Mouse (Mus musculus): ENCODE measurements at regions not wholly inside any gene's neighbourhood (a gene's known extent, or its start where the extent isn't known, plus 50 kb on each side); places are given as distances from the start of the nearest gene placed in this dataset.

DNA sequence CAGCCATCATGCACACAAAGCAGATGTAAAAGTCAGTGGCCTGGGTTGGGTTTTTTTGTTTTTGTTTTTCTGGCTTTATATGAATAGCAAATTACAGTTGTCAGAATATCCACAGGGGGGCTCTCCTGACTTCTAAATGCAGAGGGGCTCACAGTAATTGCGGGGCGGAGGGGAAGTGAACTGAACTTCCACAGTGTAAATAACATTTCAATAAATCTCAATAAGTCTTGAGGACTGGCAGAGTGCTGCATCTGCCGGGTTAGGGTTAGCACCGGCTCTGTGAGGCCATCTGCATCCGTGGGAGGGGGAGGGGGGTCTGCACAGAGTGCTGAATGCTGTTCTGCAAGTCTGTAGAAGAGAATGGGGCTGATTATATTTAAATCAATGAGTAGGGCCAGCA lies 50.3 kb upstream of the Arl4c start:
- peak; percentile 70 for DNase-seq (ENCODE audit: low read depth, low spot score)

DNA sequence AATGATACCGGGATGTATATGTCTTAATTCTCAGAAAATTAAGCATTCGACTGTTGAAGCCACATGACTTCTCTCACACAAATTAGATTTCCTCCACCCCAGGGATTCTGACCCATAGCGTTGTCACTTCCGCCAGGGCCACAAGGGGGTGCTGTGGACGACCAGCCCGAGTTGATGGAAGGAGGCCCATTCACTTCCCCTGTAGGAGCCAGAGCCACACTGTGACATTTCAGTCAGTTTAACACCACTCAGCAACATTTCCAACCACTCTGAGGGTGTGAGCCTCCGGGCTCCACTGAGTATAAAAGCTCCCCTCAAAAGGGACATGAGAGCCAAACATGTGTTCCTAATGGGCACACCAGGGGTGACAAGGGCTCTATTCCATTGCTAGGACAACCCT lies 54.6 kb upstream of the Arl4c start:
- DNase-seq (ENCODE audit: low read depth, low spot score): peak; percentile 85

DNA sequence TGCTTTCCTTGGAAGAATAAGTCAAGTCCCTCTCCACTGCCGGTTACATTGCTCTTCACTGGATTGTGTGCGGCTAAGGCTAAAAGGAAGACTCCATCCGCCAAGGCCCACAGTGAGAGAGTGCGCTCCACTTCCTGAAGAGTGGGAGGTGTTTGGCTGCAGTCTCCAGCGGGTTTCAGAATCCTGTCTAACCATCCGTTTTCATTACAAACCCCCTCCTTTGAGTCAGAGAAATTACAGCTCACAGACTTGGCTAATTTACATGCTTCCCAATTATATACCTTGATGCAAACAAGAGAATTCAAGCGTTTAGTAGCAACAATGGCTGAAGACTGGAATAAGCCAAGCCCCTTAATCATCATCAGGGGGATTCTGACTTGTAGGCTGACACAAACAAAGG lies 55.1 kb upstream of the Arl4c start:
- DNase-seq (ENCODE audit: low read depth, low spot score): peak; percentile 44

DNA sequence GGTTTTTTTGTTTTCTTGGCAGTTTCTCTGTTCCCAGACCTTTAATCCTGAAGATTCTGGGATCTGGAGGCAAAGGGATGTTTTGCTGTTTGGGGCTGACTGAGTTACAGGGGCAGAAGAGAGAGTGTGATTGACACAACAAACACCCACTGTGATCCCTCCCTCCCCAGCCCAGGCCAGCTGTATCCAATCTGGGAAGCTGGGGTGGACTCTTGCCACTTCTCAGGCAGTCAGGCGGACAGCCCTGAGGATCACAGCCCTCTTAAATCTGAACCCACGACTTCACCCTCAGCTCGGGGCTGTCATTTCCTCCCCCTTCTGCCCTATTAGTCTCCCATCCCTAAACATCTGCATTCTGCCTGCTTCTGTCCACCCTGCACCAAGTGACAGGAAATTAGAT lies 55.7 kb upstream of the Arl4c start:
- DNase-seq (ENCODE audit: low read depth, low spot score): no peak

DNA sequence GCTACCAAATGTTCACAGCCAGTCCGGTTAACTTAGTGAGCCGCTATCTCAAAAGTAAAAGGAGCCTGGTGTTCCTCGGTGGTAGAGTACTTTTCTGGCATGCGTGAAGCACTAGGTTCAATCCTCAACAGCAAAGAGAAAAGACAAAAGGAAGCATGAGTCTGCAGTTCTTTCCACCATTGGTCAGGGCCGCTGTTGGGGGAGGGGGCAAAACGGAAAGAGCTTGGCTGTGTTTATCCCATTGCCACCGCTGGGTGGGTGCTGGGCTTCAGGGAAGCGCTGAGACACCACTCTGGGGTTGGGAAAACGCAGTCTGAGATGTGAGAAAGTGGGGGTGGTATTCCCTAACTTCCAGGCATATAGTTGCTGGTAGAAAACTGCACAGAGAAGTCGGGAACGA lies 58.6 kb upstream of the Arl4c start:
- peak; percentile 90 for DNase-seq (ENCODE audit: low read depth, low spot score)

DNA sequence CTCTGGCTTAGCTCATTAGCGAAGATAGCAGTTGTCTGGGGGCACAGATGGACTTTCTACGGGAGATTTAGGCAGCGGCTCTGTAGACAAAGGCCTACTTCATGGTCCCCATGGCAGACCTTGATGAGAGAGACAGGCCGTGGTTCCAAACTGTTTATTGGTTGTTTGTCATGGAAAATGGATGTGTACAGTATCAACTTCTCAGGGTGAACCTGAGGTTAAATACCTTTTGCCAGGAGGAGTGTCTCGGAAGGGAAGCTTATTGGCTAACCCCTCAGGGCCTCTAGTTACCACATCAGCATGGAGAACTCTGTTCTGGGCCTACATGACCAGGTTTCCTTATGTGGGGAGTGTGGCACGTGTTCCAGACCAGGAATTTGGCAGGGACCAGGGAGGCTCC lies 59.1 kb upstream of the Arl4c start:
- DNase-seq (ENCODE audit: low read depth, low spot score): peak; percentile 53

DNA sequence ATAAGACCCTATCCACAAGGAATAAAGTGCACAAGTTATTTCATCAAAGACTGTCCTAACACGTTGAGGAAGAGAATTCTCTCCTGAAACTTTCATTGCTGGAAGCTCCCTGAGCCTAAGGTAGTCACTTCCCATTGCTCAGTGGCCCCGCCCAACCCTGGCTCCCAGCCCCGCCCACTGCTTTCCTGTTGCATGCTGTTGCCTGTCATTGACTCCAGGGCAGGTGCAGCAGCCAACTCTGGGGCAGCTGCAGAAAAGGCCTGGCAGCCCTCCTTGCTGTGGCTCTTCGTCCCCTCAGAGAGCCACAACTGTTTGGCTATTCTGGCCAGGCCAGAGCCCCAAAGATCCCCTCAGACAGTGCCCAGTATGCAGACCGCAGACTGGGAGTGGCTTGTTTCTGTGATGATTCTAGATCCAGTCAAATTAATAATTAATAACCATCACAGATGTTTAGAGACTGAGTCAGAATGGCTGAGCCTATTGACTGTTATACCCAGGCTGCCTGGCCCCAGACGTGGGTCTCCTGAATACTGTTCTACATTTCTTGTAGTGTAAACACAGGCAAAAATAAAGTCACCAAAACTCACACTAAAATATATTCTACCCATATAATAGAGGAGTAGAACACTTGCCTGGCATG lies 61.8 kb upstream of the Arl4c start:
- peak; percentile 74 for DNase-seq (ENCODE audit: low read depth, low spot score)

DNA sequence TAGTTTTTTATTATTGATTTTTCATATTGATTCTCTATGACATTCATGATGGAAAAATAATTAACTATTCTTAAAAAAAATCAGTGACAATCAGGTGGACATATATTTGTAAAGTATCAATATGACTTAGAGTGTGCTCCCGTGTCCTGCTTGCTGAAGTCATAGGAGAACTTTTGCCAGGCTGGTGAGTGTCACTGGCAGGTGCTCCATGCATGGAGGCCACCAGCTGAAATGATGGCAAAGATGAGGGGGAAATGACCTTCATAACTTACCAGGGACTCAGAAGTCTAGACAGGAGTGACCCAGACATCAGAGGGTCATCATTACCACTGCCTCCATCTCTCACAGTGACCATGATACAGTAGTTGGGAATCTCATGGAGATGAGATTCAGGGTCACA lies 62.5 kb upstream of the Arl4c start:
- no peak for DNase-seq (ENCODE audit: low read depth, low spot score)

DNA sequence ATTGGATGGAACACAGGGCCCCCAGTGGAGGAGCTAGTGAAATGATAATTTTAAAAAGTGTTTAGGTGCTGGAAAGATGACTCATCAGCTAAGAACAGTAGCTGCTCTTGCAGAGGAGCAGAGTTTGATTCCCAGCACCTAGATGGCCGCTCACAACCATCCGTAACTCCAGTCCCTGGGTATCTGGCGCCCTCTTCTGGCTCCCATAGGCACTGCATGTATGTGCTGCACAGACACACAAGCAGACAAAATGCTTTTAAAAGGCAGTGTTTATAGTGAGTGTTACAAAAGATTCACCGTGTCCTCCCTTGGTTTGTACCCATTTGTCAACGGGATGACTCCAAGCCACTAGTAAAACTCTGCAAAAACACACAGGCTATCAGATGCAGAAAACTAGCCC lies 75.0 kb upstream of the Arl4c start:
- peak; percentile 34 for DNase-seq (ENCODE audit: low read depth, low spot score)

DNA sequence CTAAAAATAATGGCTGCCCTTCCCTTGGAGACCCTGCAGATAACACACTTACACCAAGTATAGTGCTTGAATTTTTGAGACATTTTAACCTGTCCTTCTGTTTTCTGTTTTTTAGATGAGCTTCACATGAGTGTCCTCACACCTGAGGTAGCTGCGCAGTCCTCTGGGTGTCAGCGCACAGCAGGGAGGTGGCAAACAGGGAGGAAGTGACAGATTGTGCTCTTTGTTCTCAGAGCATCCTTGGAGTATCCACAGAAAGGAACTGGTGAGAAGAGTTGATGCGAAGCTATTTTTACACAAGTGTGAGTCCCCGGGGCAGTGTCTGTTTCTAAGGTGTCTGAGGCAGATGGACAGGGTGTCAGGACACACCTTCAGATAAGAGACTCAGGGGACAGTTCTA lies 78.2 kb upstream of the Arl4c start:
- DNase-seq (ENCODE audit: low read depth, low spot score): no peak

DNA sequence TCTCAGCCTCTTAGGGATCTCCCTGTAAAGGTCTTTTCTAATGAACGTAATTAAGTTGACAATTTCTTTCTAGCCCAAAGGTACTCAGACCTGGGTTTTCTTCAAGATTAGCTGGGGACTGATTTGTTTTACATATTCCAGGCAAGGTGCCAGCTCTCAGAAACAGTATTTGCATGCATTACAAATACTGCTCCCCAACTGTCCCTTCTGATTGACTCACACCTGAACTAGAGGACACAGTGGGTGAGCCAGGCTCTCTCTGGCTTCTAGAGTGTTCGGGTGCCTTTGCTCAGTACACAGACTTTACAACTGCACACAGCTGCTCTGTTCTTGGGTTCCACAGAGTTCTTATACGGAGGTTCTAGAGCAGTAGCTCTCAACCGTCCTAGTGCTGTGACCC lies 81.1 kb upstream of the Arl4c start:
- DNase-seq (ENCODE audit: low read depth, low spot score): no peak

DNA sequence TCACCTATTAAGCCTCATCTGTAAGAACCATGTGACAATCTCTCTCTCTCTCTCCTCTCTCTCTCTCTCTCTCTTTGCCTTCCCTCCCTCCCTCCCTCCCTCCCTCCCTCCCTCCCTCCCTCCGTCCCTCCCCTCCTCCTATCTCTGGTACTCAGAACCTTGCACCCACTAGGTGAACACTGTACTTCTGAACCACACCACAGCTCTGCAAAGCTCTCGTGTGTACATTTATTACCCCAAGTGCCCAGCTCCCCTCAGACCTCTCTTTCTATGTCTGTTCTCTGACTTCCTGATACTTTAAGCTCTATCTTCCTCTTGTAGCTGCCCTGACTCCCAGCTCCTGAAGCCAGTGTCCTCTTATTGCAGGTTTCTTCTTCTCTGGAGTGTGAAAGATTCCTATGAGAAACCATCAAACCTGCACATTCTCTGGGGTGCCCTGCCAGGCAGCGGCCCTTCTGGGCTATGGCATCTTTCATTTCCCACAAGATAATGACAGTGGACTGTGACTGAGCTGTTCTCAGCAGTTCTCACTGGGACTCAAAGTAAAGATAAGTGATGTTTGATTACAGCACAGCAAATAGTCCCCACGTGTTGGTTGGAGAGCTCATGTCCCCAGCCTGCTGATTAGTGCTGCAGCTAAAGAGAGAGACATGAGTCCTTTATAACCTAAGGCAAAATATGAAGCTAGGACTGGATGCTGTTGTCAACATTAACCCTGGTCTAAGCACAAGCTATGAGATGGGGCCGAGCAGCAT lies 83.0 kb upstream of the Arl4c start:
- DNase-seq (ENCODE audit: low read depth, low spot score): no peak

DNA sequence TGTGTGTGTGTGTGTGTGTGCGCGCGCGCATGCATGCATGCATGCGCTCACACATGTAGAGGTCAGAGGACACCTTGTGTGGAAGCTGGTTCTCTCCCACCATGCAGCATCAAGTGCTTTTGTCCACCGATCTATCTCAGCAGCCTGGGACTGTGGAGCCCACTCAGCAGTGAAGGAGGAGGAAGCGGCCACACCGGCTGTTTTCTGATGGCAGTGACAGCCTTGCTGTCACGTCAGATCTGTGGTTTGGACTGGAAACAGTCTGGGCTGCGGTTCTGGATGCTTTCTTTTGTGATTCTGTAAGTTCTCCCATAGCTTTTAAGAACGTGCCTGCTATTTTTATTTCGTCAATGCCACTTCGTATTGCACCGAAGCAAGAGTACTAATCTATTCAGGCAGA lies 84.0 kb upstream of the Arl4c start:
- no peak for DNase-seq (ENCODE audit: low read depth, low spot score)

DNA sequence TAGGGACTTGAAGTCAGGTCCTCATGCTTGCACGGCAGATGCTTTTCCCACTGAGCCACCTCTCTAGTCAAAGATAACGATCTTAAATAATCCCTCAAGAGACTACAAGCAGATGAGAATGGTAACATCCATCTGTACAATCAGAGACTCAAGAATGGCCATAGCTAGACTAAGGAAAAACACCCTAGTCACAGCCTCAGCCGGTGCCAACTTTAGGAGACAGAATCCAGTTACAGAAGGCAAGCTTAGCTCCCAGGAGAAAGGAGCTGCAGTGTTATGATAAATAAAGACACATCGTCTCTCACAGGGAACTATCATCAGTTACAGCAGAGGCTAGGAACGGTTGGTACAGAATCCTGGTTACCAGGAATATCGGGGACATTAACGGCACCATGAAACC lies 88.7 kb upstream of the Arl4c start:
- DNase-seq (ENCODE audit: low read depth, low spot score): no peak

DNA sequence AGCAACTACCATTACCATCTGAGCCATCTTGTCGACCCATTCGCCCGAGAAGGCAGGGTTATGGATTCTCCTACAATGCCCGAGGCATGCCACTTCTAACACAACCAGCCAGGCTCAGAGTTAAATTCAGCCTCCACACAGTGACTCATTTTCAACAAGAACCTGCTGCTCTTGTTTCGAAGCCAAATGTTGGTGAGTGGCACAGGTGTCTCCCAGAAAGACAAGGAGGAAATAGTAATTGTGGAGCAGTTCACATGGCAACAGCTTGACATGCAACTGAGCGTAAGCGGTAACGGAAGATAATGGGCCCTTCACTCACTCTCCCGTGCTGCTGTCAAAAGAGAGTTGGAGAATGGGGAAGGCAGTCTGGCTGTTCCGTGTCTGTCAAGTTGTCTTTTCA lies 92.9 kb upstream of the Arl4c start:
- DNase-seq (ENCODE audit: low read depth, low spot score): no peak

DNA sequence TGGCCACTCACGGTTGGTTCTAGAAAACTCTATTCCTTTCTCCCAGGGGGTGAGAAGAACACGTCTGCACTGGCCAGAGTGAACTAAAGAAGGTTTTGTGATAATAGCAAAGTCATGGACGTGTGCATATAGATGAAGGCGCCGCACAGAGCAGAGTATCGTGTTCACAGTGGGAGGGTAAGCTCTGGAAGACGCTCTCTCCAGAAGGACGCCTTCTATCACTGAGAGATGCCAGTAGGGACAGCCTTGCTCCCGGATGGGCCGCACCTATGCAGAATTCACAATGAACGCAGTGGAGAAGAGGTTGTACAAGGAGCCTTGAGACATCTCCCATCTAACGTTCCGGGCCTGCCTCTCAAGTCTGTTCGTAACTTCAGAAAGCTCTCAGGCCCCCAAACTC lies 96.5 kb upstream of the Arl4c start:
- peak; percentile 46 for DNase-seq (ENCODE audit: low read depth, low spot score)

DNA sequence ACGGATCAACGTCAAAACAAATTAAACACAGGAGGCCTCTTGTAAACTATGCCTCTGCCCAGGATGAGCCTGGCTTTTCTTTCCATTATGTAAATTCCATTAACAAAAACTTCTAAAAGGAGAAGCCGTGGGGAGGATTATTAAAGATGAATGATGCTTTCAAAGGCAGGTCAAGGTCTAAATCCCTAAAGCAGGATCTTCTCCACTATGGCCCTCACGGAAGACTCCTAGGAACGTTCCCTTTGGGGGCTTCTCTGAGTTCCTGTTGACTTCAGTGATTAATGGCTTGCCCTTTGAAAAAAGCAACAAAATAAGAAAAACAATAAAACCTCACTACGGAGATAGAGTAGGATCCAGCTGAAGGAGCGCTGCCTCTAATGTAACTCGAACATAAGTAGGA lies 96.9 kb upstream of the Arl4c start:
- no peak for DNase-seq (ENCODE audit: low read depth, low spot score)

DNA sequence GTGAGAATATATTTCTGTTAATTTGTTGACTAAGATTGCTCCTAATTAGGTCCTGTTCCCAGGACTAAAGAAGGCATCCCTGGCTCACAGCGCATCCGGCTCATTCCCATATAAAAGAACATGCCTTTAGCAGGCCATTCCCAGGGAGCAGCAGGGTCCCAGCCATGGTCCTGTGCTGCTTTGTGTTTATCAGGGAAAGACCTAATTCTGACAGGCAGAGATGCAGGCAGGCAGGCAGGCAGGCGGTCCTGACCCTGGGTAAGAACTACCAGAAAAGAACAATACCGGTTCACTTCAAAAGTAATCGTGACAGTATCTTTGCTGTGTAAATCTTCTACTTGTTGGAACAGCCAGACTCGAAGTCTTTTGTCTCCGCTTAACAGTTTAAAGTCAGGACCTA lies 97.3 kb upstream of the Arl4c start:
- peak; percentile 37 for DNase-seq (ENCODE audit: low read depth, low spot score)

DNA sequence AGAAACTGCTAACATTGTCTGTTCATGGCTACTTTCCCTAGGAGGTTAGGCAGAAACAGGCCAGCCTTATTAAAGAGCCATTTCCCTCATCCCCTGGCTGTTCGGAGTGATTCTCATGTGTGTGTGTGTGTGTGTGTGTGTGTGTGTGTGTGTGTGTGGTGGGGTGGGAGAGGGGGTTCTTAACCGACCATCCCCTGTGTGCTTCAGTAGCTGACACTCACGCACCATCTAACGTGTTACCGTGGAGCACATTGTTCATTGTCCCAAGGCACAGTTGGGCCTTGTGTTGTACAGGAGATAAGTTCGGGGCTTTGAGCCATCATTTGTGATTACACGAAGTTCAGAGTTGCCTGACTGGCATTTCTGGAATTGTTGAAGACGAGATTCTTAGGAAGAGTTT lies 97.8 kb upstream of the Arl4c start:
- DNase-seq (ENCODE audit: low read depth, low spot score): no peak

DNA sequence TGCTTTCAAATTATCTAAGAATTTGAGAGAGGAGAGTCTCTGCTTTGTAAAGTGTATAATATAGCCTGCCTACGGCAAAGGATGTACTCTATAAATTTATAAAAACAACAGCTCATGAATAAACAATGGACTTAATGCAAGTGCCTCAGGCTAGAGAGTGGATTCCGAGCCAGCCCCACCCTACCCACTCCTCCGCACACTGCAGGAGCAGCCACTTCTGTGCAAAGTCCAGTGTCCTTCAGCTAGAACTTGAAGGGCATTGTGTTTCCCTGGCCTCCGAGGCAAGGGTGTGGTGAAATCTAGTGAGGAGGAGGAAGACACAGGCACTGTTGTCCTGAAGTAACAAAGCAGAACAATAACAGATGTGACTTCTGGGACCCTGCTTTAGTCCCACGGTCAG lies 98.4 kb upstream of the Arl4c start:
- DNase-seq (ENCODE audit: low read depth, low spot score): peak; percentile 86

DNA sequence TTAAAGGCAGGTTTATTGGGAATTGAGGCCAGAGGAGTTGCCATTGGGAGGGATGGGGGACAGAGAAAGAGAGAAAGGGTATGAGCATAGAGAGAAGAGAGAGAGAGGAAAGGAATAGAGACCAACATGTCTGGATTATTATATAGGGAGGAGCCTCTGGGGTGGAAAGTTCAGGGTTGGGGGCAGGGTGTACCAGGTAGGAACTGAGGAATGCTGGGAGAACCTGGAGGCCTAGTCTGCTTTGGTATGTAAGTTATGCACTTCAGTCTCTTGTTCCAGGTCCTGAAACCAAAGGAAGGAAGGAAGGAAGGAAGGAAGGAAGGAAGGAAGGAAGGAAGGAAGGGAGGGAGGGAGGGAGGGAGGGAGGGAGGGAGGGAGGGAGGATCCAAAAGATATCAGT lies 99.1 kb upstream of the Arl4c start:
- DNase-seq (ENCODE audit: low read depth, low spot score): peak; percentile 50

DNA sequence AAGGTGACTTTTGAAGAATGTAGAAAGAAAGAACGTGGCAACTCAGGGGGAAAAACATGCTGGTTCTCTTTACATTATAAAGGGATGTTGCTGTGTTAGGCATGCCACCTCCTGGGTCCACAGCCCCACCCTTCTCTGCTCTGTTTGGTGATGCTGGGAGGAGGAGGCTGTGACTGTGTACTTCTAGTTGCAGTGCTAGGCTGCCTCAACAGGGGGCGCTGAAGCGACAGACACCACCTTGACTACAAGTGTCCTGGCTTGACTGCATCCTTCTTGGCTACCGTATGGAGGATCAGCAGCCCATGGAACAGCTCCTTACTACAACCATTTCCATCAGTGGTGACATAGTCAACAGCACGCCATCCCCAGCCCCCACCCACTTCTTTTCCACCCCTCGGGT lies 104.9 kb upstream of the Arl4c start:
- peak; percentile 87 for DNase-seq (ENCODE audit: low read depth, low spot score)

DNA sequence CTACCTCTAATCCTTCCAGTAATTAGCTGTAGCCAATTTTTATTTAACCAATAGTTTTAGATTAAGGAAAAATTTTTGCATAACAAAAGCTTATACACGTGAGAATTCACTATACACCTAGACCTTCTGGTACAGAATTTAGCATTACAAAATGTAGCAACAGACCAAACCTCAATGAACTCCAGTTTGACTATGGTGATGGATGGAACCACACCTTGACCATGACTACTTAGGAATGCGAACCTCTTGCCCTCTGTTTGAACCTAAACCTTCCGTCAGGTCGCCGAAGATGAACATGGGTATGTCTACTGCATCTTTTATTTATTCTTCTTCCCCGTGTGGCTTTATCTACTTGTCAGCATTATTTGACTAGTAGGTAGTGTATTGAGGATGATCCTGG lies 105.9 kb upstream of the Arl4c start:
- peak; percentile 43 for DNase-seq (ENCODE audit: low read depth, low spot score)

DNA sequence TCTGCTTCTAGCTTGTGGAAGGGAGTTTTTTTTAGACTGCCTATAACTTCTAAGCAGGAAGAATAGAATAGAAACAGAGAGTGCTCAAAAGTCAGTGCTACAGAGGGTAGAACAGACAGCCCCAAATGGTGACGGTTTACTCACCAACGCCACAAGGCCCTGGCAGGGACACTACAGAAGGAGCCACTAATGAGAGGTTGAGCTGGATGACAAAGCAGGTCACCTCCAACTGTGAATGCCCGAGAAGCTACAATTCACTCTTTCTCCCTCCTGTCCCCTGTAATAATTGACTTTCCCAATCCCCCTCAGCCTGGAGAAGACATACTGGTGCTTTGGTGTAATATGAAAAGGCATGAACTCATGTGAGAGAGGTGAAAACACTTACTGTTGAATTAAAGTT lies 106.5 kb upstream of the Arl4c start:
- DNase-seq (ENCODE audit: low read depth, low spot score): no peak

Data from ZHBTc4 (cell line).